Mouse (Mus musculus) brain, adult 2 months (tissue): ENCODE measurements at regions not wholly inside any gene's neighbourhood (a gene's known extent, or its start where the extent isn't known, plus 50 kb on each side); places are given as distances from the start of the nearest gene placed in this dataset.
A peak's percentile ranks its signal among the peaks of the same experiment; 100 is the strongest.

ENCODE experiments used
- DNase-seq: peaks from one replicate; pipeline ENCODE4 v3.0.0; 2011; ENCODE audit warnings: low read depth, low spot score

DNA sequence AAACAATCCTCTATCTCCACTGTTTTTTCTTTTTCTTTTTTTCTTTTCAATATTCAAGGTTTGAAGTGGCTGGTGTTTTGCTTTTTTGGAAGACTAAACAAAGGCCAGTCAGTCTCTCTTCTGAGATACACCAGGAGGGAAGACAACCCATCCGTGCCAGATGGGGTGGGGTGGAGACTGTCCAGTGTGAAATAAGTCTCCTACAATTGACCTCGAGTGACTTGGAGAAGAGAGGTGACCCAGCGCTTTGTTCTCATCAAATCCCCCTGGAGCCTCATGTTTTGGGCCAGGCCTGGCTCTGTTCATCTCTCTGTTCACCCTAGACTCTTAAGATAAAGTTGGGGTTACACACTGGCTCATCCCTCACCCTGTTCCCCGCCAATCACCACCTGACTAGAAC, 169.2 kb upstream of the Tbca start:
- DNase-seq: no peak

DNA sequence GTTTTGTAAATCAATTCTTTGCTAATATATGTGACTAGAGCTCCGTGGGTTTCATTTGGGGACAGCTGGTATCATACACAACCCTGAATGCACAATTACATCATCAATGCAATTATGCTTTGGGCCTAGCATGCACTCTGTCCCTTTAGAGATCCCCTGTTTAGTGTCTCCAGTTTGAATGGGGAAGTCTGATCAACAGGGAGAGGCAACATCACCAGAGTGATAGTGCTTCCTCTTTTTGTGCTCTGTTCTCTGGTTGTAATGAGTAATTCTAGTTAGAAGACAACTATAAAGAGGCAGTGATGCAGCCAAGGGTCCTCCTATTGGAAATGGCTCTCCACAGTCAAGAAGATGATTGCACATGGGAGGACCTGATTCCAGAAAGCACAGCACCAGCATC, 158.7 kb upstream of the Tbca start:
- no peak for DNase-seq

DNA sequence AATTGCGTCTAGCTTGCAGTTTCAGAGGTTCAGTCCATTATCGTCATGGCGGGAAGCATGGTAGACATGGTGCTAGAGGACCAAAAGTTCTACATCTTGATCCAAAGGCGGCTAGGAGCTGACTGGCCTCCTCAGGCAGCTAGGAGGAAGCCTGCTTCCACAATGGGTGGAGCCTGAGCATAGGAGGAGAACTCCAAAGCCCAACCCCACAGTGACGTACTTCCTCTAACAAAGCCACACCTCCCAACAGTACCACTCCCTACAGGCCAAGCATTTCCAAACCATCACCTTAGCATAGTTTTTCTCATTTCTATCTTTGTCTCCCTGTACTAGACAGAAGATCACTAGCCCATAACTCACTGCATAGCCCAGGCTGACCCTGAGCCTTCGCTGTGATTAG, 158.0 kb upstream of the Tbca start:
- no peak for DNase-seq

GRCm38 (mm10) chr13:94632730-94633129, 156.0 kb upstream of the Tbca start:
- DNase-seq: no peak

DNA sequence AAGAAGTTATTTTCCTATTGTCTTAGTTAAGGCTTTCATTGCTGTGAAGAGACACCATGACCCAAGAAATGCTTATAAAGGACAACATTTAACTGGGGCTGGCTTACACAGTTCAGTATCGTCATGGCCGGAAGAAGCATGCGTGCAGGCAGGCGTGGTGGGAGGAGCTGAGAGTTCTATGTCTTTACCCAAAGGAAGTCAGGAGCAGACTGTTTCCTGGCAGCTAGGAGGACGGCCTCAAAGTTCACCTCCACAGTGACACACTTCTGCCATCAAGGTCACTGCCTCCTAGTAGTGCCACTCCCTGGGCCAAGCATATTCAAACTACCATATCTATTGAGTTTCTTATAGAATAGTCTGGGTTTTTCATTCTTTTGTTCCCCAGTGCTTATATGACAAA, 148.4 kb upstream of the Tbca start:
- no peak for DNase-seq

DNA sequence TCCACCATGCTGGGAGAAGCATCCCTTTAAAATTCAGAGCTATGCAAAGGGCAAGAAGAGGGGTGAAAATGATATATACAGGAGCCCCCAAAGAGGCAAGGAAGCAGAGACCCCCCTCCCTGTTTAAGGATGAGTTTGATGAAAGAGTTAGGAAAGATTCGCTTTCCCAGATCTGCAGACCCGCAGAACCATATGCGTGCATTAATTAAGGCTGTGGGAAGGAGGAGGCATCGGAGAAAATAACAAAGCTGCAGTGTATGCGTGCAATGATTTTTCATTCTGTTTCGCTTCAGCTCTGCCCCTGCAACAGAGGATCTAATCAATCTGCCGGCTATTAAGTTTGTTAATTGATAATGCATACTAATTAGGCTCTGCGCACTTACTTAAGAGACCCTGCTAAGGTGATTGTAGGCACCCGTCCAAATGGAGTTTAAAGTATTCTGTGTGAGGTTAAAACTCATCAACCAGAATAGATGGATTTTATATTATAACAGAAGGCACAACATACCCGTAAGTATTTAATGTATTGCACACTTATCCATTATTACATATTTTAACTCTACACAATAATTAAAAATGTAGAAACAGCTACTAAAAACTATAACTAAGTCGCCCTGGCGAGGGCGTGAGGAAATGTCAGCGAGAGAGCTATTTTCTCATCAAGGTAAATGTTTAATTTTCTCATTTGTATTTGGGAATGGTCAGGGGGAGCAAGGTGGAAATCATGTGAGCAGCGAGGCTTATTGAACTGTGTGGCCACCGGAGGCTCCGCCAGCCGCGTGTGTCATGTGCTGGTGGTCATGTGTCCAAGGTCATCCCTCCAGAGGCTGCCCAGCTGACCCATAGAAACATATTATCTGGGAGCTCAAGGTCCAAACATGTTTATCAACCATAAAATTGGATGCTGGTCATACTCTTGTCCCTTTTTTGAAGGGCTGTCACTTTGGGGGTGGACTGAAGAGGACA, 143.2 kb upstream of the Tbca start:
- DNase-seq: peak; percentile 3

DNA sequence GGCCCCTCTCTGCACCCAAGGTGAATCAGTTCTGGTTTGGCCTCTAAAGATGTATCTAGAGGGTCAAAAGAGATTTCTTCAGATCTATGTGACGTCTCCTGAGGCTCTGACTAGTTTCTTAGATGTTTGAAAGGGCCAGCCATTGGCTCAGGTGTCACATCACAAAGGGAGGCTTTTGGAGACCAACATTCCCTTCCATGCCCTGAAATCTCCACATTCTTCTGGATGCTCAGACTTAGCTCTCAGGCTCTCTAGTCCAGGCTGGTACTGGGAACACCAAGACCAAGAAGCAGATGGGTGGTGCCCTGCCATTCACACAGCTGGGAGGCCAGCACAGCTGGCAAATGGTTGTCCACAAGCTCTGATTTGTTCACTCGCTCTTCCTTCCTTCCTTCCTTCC, 142.4 kb upstream of the Tbca start:
- DNase-seq: no peak

- DNase-seq: no peak
Measured at GRCm38 (mm10) chr13:94646781-94647555, 141.7 kb upstream of the Tbca start.

DNA sequence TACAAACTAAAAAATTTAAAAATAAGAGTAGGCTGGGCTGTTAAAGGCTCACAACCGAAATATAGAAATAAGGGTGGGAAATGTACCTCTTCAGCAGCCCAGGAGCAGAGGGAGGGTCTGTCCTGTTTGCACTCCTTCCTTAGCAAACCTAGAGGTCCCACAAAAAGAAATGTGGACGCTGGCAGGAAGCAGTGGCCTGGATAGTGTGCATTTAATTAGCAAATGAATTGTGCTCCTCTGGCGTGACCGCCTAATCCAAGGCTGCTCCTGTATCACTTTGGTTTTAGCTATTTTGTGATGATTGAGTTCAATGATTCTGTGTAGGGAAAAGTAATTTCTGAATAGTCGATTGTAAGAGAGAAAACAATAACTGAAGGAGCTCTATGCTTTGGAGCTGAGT, 141.1 kb upstream of the Tbca start:
- DNase-seq: no peak

- DNase-seq: peak; percentile 2
Measured at GRCm38 (mm10) chr13:94650951-94651350, 137.8 kb upstream of the Tbca start.

DNA sequence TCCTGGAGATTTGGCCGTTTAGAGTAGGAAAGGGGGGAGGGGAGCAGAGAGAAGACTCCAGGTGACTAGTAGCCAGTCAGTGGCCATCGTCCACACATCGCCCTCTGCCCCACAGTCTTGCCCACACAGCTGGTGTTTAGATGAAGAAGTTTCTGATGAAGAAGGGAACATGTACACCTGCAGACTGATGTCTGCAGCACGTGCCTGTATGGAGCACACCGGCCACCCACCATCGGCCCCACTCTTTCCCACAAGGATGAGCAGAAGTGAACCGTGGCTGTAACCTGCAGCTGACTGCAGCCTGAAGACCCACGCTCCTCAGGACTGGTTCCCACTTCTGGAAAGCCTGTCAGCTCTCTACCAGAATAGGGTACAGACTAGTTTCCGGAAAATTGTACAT, 121.1 kb upstream of the Tbca start:
- DNase-seq: no peak

DNA sequence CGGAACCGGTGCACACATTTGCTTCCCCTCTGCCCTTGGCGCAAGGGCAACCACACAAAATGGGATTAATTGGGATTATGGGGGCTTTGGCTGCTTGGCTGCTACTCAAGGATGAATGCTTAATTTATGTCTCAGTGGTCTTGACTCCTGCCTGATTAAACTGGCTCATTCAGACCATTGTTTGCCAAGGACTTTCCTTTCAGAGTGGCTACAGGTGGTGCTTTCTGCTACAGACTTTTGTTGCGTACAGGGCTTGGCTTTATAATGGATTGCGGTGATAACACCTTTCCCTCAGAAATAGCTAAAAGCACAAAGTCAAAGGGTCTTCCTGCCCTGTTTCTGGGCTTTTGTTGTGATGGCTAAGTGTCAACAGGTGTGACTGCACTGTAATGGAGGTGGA, 120.4 kb upstream of the Tbca start:
- DNase-seq: no peak

DNA sequence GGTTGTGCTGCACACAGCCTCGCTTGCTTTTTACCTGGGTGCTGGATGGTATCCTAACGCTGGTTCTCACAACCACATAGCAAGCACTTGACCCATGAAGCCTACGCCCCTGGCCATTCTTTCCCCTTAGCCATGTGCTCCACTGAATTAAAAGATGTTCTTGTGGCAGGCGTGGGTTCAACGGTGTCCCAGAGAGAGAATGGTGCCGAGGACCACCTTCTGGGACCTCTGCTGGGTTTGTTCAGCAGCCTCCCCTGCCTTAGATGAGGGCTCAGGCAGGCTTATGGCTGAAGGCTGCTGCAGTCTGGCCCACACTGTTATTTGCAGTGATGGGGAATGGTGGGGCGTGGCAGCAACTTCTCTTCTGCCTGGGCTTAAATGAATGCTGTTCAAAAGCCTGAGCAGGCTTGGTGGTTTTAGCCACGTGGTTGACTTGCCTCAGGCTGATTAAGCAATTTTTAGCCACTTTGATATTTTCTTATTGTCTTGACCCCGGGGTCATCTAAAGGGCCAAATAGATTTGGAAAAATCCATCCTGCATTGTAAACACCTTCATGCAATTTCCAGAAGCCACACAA, 119.5 kb upstream of the Tbca start:
- no peak for DNase-seq

- no peak for DNase-seq
Measured at GRCm38 (mm10) chr13:94670266-94670665, 118.4 kb upstream of the Tbca start.

DNA sequence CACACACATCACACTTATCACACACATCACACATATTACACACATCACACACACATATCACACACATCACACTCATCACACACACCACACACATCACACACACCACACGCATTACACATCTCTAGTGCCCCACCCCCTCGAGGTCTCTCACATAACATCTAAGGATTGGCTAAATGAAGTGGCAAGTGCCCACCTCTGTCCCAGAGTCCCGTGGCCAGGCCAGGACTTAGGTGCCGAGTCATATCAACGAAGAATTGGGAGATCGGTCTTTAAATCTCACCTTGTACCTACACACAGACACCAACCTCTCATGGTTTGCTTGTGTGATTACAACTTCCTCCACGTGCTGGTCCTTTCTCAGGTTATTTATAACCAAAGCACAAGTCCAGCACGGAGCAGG, 117.7 kb upstream of the Tbca start:
- no peak for DNase-seq

DNA sequence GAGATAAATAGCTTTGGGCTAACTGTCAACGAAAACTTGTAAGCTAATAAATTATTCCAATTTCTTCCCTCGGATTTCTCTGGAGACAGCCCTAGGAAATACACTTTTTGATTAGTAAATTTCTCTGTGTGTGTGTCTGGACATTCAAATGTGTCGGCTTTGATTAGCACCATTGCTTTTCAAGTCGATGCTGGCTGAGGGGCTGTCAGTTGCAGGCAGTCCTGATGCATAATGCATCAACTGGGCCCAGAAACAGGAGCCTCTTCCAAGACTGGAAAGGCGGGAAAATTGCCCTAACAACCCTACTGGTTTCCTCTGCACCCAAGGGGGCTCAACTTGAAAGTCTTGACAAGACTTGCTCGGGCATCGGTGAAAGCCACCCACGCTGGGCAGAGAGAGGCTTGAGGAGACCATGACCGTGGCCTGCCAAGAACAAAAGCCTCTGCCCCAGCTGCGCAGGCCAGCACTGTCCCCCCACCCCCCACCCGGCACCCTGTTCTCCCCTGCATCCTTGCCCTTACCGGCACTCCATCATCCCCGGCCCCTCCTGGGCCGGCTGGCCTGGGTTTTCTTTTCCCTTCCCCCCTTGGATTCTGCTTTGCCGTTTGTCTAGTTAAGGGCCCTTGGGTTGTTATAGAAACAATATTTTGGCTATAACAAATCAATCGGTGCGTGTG, 108.1 kb upstream of the Tbca start:
- DNase-seq: no peak

DNA sequence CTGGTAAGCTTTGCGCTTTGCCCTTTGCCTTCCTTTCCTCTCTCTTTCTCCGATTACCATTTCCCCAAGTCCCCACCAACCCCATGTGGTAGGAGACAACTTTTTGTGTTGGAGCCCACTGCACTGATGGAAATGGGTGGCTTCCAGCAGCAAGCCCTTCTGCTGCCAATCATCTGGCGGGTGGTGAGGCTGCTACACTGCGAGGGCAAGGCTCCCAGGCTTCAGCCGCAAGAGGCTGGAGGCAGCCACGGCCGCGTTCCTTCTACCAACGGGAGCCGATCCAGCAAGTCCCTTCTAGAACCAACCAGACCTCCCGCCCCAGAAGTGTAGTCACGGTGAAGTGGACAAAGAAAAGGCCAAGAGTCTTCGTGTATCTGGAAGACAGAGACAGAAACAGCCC, 107.1 kb upstream of the Tbca start:
- no peak for DNase-seq

- no peak for DNase-seq
Measured at GRCm38 (mm10) chr13:94685191-94685590, 103.5 kb upstream of the Tbca start.

GRCm38 (mm10) chr13:94687295-94687694, 101.4 kb upstream of the Tbca start:
- no peak for DNase-seq

GRCm38 (mm10) chr13:94706641-94707053, 82.1 kb upstream of the Tbca start:
- no peak for DNase-seq

GRCm38 (mm10) chr13:94707371-94708280, 81.1 kb upstream of the Tbca start:
- DNase-seq: no peak
